Mouse (Mus musculus): ENCODE results near the gene Trp53rka. TPM values are rescaled to one million over a fixed set of nuclear protein-coding genes. Genes with fewer than 3 reads are reported as not detected.
A peak's percentile ranks its signal among the peaks of the same experiment; 100 is the strongest.
"Not testable (repeated sequence)": the region's sequence is repeated elsewhere in the genome, so short reads cannot be mapped to it uniquely, and the experiment has no call there.

Trp53rka gene
- 1 to 10 TPM; 4.1 to 4.7 TPM for polyA plus RNA-seq (2017; shearing (Covaris generic))

DNA sequence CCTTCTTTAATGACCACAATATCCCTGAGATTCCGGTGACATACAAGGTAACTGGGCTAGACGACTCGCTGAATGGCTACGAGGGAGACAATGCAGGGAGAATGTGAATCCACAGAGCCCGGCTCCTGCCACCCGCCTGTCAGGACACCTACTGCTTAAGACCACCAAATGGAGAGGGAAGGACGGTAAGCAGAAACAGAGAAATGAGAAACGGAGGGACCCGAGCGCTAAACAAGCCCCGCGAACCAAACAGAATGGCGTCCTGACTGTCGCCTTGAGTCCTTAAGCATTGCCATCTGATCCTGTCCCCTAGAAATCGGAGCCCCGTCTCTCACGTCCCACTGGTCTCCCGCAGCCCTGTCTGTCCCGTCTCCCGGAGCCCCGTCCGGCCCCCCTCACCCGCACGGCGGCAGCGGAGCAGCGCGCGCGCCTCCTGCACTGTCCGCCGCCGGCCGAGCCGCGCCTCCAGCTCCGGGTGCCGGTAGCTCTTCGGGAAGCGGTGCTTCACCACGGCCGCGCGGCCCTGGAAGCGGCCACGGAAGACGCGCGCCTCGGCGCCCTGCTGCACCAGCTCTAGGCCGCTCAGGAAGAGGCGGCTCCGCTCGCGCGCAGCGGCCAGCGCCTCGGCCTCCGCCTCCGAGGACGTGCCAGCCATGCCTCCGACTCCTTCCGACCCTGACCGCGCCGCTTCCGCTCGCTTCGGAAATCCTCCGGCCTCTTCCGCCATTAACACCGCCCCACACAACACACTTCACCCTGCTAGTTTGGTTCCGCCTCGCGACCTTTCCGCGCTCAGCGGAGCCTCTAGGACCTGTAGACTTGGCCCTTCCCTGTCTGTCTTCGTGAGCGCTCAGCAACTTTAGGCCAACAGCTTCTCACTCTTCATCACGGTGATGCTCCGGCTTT, at the start of gene Trp53rka:
Trp53rka (minus strand) TSS at position 677 of the 906 bp plus-strand sequence.
- ATAC-seq, result peak; percentile 81

DNA sequence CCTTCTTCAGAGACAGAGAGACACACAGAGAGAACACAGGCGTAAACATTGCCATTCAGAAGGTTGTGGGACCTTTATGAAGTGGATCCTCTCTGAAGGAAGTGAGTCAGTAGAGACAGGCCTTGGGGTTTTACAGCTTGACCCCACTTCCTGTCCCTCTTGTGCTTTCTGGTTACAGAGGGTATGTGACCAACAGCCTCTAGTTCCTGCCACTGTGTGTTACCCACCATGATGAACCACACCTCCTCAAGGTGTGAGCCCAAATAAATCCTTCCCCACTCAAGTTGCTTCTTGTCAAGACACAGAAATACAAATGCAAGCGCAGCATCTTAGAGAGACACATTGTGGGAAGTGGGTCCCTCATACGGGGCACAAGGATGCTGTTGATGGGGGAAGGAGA, 47.9 kb upstream of the Trp53rka start:
- ATAC-seq, result no peak

DNA sequence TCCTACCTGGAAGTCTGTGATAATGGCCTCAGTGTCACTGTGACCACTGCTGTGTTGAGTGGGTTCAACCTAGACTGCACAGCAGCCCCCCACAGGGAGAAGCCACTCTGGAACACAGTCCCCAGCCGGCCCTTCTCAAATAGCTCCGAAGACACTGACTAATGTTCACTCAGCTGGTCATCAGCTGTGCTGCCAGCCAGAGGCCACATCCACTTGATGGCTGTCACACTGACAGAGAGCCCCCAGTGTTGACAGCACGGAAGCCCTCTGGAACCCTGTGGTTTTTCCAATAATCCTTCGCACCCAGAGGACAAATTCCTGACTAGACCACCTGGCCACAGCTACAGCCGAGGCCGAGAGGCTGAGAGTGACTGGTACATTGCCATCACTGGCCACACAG, 40.7 kb upstream of the Trp53rka start:
- no peak for ATAC-seq

DNA sequence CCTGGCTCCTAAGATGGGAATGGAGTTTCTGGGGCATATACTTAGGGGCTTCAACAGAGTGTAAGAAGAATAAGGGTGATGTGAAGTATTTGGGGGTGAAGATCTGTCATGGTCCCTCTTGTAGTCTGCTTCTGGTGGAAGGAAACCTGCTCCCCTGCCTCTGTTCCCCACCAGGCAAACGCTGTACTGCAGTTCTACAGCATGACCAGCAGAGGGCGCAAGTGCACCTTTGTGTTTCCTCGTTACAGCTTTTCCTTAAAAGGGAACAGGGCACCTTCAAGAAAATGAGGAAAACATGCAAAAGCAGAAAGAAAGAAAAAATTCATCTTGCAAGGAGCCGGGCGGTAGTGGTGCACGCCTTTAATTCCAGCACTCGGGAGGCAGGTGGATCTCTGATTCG, 36.0 kb upstream of the Trp53rka start:
- no peak for ATAC-seq

DNA sequence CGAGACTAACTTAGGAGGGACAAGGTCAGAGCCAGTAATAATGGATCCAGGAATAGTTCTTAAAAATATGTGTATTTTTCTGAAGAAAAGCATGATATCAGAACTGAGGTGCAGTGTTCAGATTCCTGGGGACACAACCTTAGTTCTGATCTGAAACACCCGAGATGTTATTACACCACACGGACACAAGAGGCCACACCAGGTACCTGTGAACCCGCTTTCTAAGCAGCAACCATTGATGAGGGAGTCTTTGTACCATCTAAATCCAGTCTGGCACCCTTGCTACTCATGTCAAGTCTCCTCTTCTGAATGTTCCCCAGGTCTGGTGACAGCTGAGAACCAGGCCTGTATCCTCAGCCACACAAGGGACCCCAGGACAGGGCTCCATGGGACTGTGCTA, 32.5 kb upstream of the Trp53rka start:
- no peak for ATAC-seq

DNA sequence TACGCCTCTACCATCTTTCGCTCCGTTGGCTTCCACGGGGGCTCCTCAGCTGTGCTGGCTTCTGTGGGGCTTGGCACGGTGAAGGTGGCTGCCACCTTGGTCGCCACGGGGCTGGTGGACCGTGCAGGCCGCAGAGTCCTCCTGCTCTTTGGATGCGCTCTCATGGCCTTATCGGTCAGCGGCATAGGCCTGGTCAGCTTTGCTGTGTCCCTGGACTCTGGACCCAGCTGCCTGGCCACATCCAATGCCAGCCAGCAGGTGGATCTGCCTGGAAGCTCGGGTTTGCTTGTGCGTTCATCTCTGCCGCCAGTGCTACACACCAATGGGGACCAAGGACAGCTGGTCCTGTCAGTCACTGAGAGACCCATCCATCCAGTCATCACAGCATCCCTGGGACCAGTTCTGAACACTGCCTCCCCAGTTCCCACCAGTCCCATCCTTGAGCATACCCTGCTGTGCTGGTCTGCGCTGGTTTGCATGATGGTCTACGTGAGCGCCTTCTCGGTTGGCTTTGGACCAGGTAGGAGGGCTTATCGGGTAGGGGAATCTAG, 22.1 kb upstream of the Trp53rka start:
- ATAC-seq, result no peak

DNA sequence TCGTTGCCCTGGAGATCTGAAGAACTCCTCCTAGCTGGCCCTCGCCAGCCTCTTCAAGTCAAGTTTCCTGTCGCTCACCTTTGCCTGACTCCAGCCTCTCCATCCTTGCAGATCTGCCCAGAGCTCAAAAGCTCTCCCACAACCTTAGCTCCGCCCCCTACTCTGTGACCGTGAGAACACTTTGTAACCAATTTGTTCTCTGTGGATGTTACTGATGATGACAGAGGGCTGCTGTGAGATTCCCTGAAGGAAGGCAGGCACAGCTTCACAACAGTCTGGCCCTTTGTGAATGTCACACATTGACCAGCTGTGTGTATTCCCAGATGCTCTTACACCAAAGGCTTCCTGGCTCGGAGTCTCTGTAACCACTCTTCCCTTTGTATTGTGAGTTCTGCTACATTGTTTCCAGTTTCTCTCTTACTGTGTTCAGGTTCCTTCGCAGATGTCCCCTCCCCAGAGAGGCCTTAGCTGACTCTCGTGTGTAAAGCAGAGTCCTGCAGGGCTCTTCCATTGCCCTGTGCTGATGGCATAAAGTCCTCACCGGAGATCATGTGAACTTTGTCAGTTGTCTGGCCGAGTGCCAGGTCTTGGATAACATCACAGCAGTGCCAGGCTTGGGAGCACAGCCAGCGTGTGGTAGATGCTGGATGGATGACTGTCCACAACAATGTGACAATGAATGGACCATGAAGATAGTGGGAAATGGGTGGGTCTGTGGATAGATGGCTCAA, 19.9 kb upstream of the Trp53rka start:
- ATAC-seq, result no peak

DNA sequence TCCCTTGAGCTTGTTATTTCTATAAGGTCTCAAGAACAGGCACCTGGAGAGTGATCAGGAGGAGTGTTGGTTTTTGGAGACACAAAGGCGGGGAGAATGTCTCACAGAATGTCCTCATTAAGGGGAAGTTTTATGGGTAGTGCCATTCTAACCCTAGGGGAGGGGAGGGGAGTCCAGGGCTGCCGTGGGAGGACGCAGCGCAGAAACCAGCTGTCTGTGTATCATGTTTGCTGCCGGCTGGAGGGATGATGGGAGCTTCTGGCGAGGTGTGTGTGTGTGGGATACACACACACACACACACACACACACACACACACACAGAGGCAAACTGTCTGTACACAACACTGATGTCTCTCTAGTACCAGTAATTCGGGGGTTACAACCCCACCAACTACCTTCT, 19.3 kb upstream of the Trp53rka start:
- no peak for ATAC-seq

DNA sequence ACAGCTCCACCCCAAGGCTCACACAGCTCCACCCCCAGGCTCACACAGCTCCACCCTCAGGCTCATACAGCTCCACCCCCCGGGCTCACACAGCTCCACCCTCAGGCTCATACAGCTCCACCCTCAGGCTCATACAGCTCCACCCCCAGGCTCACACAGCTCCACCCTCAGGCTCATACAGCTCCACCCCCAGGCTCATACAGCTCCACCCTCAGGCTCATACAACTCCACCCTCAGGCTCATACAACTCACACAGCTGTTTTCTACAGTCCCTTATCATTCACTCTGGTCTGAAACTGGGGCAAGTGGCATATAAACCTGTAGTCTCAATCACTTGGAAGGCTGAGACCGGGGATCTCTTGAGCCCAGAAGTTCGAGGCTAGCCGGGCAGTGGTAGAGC, 18.4 kb upstream of the Trp53rka start:
- ATAC-seq, result not testable (repeated sequence)

DNA sequence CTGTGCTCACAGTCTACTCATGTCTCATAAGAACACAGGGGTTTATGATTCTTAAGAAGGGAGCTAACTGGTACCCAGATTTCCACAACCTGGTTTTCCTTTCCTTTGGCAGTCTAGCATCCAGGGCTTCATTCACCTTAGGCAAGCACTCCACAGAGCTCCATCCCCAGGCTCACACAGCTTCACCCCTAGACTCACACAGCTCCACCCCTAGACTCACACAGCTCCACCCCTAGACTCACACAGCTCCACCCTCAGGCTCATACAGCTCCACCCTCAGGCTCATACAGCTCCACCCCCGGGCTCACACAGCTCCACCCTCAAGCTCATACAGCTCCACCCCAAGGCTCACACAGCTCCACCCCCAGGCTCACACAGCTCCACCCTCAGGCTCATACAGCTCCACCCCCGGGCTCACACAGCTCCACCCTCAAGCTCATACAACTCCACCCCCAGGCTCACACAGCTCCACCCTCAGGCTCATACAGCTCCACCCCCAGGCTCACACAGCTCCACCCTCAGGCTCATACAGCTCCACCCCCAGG, 17.9 kb upstream of the Trp53rka start:
- not testable (repeated sequence) for ATAC-seq

DNA sequence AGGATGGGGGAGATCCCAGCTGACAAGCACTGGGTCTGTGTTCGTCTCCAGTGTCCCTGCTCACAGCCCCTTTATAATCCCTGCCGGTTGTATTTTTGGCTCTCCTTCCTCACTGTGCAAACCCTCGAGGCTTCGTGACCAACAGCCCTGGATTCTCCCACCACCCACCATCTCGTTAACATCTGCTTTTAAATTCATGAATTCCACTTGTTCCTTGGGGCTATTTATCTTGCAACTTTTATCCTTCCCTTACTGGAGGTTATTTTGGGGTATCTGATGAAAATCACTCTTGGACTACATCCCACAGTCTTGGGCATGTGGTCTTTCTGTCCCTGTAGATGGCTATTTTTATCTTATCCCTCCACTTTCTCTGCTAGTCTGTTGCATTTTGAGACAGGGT, 17.3 kb upstream of the Trp53rka start:
- ATAC-seq, result no peak

DNA sequence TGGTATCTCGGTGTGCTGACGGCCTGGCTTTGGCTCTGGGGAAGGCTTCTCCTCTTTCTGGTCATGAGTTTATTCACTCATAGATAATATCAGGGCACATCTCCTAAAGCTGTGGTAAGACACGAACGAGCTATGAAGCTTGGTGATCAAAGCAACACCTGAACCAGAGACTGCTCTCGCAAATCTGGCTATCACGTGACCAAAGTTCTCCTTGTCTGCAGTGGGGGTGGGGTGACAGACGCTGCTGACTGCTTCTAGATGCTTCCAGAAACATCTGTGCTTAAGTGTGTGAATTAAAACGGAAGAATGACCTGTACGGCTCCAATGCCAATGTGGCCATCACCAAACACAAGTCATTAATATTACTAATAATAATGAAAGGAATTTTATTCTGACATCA, 16.6 kb upstream of the Trp53rka start:
- ATAC-seq, result no peak

DNA sequence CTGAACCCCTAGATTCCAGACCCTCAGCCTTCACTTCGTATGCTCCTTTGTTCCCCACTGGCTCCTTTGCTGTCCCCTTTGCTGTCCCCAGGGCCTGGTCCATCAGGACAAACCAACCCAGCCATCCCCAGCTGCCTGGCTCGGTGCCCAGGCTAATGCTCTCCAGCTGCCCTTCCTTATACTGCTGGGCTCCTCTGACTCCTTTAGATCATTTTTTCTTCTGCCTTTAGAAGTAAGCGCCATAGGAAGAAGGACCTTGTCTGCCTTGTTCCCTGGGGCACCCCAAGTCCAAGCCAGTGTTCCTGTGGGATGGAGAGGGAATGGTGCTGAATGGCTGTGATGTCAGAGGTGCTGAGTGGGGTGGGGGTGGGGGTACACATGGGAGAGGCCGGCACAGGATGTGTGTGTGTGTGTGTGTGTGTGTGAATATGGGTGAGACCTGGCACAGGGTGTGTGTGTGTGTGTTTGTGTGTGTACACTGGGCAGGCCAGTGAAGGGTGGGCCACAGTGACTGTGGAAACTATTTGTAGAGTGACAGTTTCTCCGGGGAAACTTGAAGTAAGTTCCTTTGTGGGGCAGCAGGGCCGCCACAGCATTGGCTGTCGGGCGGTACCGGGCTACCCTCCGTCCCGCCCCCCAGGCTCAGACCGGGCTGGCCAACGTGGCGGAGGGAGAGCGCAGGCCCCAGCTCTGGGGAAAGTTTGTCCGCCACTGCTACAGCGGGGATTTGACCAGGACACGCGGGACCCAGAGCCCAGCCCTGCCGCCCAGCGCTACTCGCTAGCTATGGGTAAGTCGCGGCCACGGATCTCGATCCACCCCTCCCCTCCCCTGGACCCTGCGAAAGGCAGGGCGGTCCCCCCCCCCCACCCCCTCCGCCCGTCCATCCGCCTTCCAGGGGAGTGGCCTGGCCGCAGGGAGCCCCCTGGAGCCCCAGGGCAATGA, 10.4 kb upstream of the Trp53rka start, which contains the start of gene Slc2a10:
Slc2a10 (plus strand) TSS at position 529 of the 945 bp plus-strand sequence.
- ATAC-seq, result no peak

DNA sequence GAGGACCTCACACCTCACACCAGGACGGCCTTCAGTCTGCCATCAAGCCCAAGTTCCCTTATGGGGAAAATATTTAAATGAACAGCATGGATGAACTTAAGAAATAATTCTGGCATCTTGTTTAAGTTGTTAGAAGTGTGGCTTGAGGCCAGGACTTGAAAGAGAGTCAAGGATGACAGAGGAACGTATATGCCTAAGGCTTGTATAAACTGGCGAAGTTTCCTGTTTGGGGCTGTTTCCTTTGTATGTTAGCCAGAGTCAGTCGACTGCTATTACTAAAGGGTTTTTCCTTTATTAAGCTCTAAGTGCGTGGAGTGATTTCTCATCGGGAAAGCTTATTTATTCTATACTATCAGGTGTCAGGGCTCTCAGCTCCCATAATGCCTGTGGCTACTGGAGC, 5.7 kb upstream of the Trp53rka start:
- ATAC-seq, result no peak

DNA sequence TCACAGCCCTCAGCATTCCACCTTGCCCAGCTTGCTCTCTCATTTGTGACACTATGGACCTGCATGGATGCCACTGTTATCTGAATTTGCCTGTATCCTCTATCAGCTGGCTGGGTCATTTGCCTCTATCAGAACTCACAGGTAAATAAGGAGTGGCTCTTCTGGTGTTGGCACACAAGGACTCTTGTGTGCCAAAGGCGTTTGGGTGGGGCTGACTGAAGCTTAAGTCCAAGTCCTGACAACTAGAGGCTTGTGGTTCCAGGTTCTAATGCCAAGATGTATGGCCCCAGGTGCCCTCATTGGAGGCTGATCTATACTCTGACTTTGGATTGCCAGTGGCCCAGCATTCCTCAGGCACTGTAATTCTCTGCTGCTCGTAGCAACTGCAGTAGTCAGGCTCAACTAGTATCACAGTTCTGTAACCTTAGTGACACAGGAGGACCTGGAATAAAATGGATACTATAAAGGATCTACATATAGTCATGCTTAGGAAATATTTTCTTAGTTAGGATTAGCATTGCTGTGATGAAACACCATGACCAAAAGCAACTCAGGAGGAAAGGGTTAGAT, 4.7 kb upstream of the Trp53rka start:
- no peak for ATAC-seq

DNA sequence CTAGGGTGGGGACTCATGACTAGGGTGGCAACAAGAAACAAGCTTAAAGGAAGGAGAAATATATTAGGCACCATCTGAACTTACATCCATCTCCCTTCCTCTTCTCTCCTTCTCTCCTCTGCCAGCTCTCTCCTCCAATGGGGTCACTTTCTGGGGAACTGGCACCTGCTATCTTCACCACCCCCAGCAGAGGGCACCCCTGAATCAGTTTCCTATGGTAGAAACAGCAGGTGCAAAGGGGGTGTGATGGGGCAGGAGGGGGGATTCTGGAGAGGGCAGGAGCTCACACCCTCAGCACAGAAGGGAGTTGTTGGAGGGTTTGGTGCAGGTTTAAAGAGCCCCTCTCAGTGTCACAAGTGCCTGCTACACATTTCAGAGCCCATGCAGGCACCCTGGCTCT, 3.1 kb upstream of the Trp53rka start:
- no peak for ATAC-seq

DNA sequence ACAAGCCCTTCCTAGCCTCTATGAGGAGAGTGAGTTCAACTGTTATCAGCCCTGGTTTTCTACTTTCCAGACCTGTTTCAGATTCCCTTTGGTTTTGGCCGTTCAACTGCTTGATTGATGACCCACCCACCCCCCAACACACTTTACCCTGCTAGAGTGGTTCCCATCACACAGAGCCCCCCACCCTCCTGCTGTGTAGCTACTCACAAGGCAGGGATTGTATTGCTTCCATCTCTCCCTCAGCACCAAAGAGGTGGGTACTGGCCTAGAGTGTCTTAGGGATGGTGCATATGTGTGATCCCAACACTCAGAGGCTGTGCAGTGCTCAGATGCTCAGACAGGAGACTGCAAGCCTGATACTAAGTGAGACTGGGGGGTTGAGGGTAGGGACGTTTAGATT, 1.4 kb upstream of the Trp53rka start:
- ATAC-seq, result no peak

DNA sequence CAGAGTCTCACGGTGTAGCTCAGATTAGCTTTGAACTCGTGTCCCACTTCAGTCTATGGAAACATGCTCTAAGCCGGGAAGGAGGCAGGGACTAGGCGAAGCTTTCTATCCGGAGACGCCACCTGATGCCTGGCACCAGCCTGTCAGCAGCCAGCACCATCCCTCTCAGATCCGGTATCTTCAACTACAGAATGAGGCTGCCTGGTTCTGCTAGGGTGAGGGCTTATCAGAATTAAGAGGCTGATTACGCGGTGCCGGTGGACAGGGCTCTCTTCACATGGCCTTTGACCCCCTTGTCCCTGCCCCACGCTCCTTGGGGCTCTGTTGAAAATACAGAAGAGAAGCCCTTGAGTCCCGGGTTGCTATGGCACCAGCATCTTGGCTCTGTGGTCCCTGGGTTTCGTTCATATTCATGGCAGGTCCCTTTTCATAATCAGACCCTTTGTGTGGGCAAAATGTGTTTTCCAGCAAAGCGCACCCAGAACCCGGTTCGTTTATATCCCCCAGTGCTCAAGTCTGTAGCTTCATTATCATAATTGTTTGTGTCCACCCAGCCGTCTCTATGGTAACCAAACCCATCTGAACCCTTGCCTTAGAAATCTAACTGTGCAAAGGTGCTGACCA, 575 bp upstream of the Trp53rka start:
- peak; percentile 21 for ATAC-seq

DNA sequence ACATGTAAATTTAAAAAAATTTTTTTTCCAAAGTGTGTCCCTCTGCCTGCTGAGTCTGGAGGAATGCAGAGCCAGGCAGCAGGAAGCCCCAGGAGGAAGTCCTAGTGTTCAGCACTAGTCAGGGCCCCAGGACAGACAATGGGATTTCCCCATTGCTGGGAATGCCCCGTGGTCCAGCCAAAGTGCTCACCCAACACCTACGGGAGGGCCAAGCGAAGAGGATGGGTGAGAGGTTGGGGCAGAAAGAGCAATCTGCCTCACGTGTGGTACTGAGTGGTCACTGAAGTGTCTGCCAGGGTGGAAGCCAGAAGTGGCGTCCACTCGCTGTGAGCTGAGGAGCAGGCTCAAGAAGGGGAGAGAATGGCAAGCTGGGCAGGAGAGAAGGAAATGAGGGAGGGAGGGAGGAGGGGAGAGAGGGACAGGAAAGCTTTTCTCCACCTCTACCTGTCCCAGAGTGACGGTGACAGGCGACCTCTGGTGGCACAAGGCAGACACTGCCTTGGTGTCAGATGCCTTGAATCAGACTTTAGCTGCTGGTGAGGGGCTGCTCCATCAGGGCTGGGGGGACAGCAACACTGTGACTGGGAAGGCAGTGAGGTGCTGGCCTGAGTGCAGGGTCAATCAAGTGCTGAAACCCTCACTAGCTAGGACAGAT, 6.1 kb downstream of the Trp53rka start:
- peak; percentile 75 for ATAC-seq

DNA sequence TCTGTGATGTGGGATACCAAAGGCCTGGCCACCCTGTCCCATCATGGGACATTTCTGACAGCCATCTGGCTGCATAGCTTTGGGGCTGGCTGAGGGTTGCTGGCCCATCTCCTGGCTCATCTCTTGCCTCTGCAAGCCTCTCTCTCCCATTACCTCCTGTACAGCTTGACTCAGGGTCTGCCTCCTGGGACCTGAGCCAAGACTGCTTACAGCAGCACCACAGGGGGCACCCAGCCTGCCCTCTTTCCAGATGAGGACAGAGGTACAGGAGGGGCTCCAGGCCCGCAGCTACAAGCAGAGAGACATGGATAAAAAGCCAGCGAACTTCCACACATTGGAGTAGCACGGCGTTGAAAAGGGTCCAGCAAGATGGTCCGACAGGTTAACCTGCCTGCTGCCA, 6.7 kb downstream of the Trp53rka start:
- no peak for ATAC-seq

DNA sequence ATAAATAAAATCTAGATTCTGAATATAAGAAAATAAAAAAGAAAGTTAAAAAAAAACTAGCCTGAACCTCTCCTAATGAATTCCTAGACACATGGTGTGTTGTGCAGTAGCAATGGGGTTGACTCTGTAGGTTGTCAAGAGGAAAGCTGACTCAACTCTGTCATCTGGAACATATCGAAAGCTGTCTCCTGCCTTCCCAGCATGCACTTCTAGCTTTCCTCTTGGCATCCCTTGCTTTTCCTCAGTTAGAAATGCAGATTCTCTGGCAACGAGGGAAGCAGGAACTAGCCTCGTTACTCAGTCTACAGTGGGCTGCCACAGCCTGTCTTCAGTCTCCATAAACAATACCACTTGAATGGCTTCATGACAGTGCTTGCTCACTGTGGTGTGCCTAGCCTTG, 7.3 kb downstream of the Trp53rka start:
- no peak for ATAC-seq
